Mouse (Mus musculus): ENCODE data around the gene Vamp3.
"Not testable (repeated sequence)": the region's sequence is repeated elsewhere in the genome, so short reads cannot be mapped to it uniquely, and the experiment has no call there.

The Vamp3 gene

DNA sequence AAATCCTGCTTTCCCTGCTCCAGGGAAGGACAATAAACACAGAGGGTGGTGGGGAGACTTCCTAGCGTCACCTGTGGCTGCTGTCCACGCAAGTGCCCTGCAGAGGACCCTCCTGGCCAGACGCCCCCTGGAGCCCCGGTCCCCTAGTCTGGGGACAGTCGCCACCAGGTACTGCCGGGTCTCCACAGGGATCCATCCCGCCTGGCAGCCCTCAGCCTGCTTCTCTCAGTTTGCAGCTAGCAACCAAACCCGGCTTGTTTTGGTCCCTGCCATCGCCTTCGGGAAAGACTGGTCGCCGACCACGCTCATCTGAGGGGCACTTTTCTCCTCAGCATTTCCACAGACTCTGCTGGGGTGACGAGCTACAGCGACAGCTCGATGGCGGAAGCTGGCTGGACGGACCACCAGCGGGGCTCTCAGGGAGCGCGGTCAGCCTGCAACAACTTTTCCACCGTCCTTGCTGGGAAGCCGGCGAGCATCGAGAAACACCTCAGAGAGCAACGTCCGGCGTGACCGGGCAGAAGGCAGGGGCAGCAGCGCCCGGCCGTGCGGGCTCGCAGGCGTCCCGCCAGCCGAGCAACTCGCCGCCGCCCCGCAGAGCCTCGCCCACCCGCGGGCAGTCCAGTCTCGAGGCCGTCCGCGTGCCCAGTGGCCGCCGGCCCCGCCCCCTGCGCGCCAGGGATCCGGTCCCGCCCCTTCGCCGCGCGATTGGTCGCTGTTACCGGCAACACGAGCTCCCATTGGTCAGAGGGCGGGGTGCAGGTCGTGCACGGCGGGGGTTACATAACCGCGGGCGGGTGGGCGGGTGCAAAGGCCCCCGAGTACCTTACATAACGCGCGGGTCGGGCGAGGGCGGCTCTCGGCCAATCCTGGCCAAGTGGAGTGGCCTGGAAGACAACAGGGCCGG, 13.5 kb downstream of the Vamp3 start, which contains the start of gene Per3:
Per3 (minus strand) TSS at position 629 of the 907 bp plus-strand sequence.
- peak; percentile 98 for DNase-seq

- peak; percentile 58 for DNase-seq
Observed at GRCm38 (mm10) chr4:151043281-151043680, 14.5 kb downstream of the Vamp3 start.

DNA sequence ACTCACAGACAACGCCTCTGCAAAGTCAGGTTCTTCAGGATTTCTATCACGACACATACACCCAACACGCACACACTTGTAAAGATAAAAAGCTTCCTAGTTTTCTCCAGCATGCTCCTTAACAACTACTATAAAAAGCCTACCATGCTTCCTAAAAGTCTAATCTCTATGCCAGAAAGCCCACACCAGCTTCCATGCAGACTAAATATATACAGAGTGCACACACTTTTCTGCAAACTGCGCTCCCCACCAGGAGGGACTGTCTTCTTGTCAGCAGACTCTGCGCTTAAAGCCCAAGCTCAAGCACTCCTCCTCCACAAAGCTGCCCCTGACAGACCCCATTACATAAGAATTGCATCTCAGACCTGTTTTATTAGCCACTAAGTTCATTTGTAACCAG, 16.3 kb downstream of the Vamp3 start:
- DNase-seq: no peak

DNA sequence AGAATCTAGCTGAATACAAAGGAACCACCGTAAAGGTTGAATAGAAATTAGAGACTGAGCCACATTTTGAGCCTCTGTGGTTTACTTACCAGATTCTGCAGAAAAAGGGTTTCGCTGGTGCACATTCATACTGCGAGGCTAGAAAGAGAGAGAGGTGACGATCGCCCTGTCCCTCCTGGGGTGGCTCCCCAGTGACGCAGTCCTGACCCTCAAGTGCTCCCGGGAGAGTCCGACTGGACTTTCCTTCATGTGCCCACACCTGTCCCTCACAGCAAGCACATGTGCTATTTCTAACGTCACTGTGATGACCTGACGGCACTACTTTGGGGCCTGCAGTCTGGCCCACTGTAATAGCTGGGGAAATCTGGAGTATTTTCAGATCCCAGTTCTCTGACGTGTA, 20.0 kb downstream of the Vamp3 start:
- no peak for DNase-seq

DNA sequence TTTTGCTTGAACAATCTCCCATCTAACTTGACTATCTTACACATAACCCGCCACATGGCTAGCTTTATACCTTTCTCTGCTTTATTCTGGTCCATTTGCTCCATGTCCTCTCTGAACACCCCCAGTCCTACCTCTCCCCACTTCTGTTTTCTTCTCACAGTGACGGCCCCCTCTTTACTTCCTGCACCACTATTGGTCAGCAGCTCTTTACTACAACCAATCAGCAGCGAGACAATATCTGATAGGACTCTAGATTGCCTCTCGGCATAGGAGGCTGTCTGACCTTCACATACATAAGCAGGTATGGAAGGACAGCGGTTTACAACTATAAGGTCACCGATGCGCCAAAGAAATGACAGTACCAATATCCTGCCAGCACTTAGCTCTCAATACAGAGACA, 21.2 kb downstream of the Vamp3 start:
- no peak for DNase-seq

- DNase-seq: peak; percentile 39
Observed at GRCm38 (mm10) chr4:151027001-151027400, 30.8 kb downstream of the Vamp3 start.

DNA sequence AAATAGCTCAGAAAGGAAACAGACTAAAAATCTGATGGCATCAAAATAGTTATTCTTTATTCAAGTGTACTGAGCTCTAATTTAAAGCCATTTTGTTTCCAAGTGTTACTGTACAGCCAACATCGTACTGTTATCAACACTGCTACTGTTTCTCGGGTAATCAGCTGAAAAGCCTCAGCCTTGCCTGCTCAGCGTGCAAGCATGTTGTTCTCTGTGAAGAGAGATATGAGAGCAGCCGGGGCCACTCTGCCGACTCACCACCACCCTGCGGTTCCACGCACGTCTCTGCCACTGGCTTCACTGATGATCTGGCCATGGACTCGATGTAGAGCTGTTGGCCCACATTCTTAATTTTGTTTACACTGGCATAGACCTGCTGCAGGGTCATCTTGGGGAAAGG, 33.6 kb downstream of the Vamp3 start:
- DNase-seq: no peak

DNA sequence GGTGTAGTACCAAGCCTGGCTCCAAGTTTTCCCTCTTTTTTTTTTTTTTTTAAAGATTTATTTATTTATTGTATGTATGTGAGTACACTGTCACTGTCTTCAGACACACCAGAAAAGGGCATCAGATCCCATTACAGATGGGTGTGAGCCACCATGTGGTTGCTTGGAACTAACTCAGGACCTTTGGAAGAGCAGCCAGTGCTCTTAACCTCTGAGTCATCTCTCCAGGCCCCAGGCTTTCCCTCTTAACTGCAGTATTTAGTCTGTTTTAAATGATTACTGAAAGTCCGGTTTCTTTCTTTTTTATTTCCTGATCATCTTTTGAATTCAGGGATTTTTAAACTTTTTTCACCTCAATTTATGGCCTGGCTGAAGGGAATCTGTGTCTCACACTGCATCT, 40.4 kb downstream of the Vamp3 start:
- not testable (repeated sequence) for DNase-seq

- DNase-seq: no peak
Observed at GRCm38 (mm10) chr4:151015946-151016345, 41.8 kb downstream of the Vamp3 start.

GRCm38 (mm10) chr4:151010316-151010715, 47.4 kb downstream of the Vamp3 start:
- peak; percentile 25 for DNase-seq

DNA sequence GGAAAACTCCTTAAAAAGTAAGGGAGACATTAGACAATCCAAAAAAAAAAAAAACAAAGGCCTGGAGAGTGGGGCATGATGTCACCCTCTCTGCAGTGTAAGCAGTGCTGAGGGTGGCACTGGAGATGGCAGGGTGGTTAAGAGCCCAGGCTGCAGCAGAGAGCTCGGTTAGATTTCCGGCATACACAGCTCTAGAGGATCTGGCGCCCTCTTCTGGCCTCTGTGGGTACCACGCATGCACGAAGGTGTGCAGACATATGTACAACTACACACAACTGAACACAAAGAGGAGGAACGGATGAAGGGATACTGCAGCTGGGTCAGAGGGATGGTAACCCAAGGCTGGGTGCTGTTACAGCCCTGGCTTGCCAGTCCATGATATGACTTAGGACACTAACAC, 50.8 kb downstream of the Vamp3 start:
- peak; percentile 57 for DNase-seq

DNA sequence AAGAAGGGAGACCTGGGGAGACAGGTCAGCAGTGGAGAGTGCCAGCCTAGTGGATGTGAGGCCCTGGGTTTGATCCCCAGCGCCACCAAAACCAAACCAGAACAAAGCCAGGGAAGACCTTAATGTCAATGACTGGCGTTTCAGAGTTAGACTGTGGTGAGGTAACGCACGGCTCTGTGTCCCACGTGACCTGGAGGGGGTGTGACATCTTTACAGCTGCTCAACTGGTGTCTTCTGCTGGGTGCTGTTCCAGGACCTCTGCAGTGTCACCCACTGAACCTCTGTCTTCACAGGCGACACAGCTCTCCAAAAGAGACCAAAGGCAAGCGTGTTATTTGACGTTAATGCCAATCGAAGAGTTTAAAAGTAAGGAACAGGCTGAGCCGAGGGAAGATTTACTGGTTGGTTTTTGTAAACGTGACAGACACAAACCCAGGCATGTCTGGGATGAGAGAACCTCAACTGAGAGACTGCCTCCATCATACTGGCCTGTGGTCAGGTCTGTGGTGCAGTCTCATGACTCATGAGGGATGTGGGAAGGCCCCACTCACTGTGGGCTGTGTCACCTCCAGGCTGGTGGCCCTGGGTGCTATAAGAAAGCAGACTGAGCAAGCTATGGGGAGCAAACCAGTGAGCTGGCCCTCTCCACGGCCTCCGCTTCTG, 52.0 kb downstream of the Vamp3 start:
- DNase-seq: no peak

DNA sequence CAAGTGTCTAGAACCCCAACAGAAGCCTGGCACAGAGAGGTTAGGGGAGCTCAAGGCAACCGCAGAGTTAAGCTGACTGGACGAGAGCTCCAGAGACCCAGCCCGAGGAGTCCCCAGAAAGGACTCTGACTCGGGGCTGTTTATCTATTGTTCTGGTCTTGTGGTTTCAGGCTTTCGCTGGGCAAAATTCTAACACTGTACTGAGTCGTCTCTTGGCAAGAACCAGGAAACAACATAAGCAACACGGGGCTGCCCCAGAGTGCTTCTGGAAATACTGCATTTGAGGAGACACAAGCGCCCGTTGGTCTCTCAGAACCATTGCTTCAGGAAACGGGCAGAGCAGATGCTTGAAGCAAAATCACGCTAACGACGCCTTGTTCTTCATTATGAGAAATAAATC, 56.4 kb downstream of the Vamp3 start:
- no peak for DNase-seq

- DNase-seq: no peak
Observed at GRCm38 (mm10) chr4:150998626-150999025, 59.1 kb downstream of the Vamp3 start.

Data from lung, postnatal 14 days (tissue).